Mouse (Mus musculus): ENCODE results near the gene Mios.

DNA sequence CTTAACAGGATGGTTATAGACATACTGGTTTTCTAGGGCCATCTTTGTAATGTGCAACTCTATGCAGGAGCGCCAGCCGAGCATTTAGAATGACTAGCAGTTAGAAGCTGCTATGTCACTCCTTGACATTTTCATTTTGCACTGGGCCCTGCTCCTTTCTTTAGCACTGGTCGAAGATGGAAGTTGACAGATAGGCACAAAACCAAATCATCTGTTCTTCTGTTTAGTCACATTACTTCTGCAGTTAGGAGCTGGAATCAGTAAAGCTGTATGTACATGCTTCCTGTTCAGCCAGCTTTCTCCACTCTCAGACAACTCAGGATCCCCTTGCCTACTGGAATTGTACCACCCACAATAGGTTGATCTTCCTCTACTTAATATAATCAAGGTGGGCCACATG lies 1.6 kb downstream of the Mios start:
- TF ChIP-seq SIN3A (IDR thresholded peaks at IDR 0.05; ENCODE audit: low read length) (0 out of 2 replicates have a peak, but pooled peaks have one; percentile 57), RAD21 (IDR thresholded peaks at IDR 0.05; ENCODE audit: low read depth, low read length) (no peak), CTCF (IDR thresholded peaks at IDR 0.05 in 2 of 3, conservative IDR thresholded peaks at IDR 0.05 in 1 of 3; ENCODE audit: control insufficient read depth in 1 of 3, insufficient read depth in 1 of 3, low read depth in 2 of 3, low read length in 3 of 3, poor library complexity in 1 of 3, severe bottlenecking in 1 of 3) (no peak)
